Mouse (Mus musculus): ENCODE results near the gene Prkch. TPM values are rescaled to one million over a fixed set of nuclear protein-coding genes. Genes with fewer than 3 reads are reported as not detected.

Prkch gene
- polyA plus RNA-seq, 1 experiment = 1.6 TPM

DNA sequence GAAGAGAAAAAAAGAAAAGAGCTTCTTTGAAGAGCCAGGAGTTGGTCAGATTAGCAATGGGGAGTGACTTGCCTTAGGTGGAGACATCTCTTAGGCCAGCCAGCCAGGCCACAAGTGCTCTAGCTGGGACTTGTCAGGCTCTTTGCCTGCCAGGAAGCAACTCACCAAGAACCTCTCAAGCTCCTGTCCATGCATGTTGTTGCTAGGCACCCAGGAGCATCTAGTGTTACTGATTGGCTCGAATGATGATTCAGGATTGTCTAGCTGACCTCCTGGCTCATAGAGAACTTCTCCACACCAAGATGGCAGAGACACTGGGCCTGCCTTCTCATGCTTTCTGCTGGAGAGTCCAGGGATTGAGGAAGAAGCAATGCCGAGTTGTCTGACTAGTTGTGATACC lies 230.3 kb downstream of the Prkch start:
- Histone ChIP-seq H3K27me3 (ENCODE audit: control insufficient read depth, insufficient read depth, low read length) (no peaks in the 10 kb centered on the region), H3K4me3 (ENCODE audit: control insufficient read depth, low read depth, low read length) (no peak overlapping the region), H3K27ac (ENCODE audit: control insufficient read depth, insufficient read depth, low read depth, low read length) (no peak overlapping the region), H3K36me3 (ENCODE audit: control insufficient read depth, insufficient read depth, low read length) (no peaks in the 10 kb centered on the region), H3K4me1 (ENCODE audit: control insufficient read depth, insufficient read depth, low read length) (peaks cover 4% of the 10 kb centered on the region)
- TF ChIP-seq POLR2A (IDR thresholded peaks at IDR 0.05; ENCODE audit: control insufficient read depth, low read depth, low read length) (no peak), CTCF (IDR thresholded peaks at IDR 0.05; ENCODE audit: control insufficient read depth, insufficient read depth, insufficient replicate concordance, low read depth, low read length) (no peak)

DNA sequence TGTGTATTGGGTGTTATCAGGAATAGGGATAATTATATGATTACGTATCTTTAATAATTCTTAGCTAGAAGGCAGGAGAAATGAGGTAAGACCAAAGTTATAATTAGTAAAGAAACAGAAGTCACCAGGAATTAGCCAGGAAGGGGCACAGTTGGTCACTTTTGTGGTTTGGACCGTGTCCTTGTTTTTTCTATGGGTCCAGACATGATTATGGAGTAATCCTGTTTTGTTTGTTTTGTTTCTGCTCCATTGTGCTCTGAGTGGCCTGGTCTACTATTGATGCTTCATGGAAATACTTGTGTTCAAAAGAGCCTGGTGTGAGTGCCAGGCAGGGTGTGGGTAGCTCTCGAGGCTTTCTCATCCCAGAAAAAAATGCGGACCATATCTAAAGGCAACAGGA lies 230.9 kb downstream of the Prkch start:
- no peak overlapping the region for H3K27ac ChIP-seq (ENCODE audit: control insufficient read depth, insufficient read depth, low read depth, low read length)
- TF ChIP-seq CTCF (IDR thresholded peaks at IDR 0.05; ENCODE audit: control insufficient read depth, insufficient read depth, insufficient replicate concordance, low read depth, low read length) = no peak
- no peak for TF ChIP-seq POLR2A (IDR thresholded peaks at IDR 0.05; ENCODE audit: control insufficient read depth, low read depth, low read length)
- H3K36me3 ChIP-seq (ENCODE audit: control insufficient read depth, insufficient read depth, low read length) = no peaks in the 10 kb centered on the region
- H3K27me3 ChIP-seq (ENCODE audit: control insufficient read depth, insufficient read depth, low read length) = no peaks in the 10 kb centered on the region
- H3K4me1 ChIP-seq (ENCODE audit: control insufficient read depth, insufficient read depth, low read length) = peaks cover 2% of the 10 kb centered on the region
- no peak overlapping the region for H3K4me3 ChIP-seq (ENCODE audit: control insufficient read depth, low read depth, low read length)

DNA sequence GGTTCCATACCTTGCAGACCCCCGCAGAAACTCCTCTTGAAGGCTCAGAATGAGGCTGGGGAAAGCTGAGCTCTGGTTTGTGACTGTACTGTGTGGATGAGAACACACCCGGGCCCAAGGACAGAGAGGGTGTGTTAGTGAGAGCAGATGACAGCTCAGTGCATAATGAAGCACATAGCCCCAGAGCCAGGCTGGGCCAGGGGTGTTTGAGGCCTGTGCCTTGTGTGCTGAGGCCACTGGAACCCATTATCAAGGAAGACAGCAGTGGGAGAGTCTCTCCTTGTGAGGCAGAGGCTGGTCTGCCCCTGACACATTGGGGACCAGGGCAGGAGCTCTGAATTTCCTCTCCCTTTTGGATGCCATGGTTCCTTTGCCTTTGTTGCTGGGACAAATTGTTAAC lies 231.3 kb downstream of the Prkch start:
- H3K27me3 ChIP-seq (ENCODE audit: control insufficient read depth, insufficient read depth, low read length) = no peaks in the 10 kb centered on the region
- peaks cover 2% of the 10 kb centered on the region for H3K4me1 ChIP-seq (ENCODE audit: control insufficient read depth, insufficient read depth, low read length)
- no peak for TF ChIP-seq POLR2A (IDR thresholded peaks at IDR 0.05; ENCODE audit: control insufficient read depth, low read depth, low read length)
- TF ChIP-seq CTCF (IDR thresholded peaks at IDR 0.05; ENCODE audit: control insufficient read depth, insufficient read depth, insufficient replicate concordance, low read depth, low read length) = no peak
- H3K36me3 ChIP-seq (ENCODE audit: control insufficient read depth, insufficient read depth, low read length) = no peaks in the 10 kb centered on the region
- no peak overlapping the region for H3K4me3 ChIP-seq (ENCODE audit: control insufficient read depth, low read depth, low read length)
- no peak overlapping the region for H3K27ac ChIP-seq (ENCODE audit: control insufficient read depth, insufficient read depth, low read depth, low read length)

DNA sequence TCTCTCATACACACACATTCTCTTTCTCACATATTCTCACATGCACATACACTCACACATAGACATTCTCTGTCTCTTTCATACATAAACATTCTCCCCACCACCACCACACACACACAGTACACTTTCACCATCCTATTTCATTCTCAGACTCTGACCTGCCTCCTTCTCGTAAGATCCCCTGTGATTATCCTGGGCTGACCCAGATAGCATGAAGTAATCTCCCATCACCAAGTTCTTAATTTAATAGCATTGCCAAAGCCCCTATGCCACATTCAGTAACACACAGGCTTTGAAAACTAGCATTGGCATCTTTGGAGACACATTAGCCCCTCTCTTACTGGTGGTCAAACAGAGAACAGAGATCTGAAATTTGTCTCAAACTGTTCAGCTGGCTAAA lies 232.3 kb downstream of the Prkch start:
- no peak overlapping the region for H3K4me3 ChIP-seq (ENCODE audit: control insufficient read depth, low read depth, low read length)

DNA sequence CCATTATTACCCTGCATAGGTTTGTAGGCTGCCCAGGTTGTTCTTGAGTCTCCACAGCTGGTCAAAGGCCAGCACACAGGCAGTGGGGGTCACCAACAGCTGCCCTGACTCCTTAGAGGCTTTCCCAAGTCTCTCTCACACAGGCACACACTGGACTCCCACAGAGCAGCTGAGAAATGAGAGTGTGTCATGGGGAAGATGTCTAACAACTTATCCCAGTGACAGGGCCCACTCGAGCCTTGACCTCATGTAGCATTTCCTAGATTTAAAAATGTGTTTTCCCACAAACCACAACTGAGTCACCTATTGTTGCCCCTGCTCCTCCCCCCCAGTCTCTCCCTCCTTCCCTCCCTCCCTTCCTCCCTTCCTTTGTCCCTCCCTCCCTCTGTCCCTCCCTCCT lies 234.2 kb downstream of the Prkch start:
- TF ChIP-seq CTCF (IDR thresholded peaks at IDR 0.05; ENCODE audit: control insufficient read depth, insufficient read depth, insufficient replicate concordance, low read depth, low read length) = no peak
- TF ChIP-seq POLR2A (IDR thresholded peaks at IDR 0.05; ENCODE audit: control insufficient read depth, low read depth, low read length) = no peak
- Histone ChIP-seq H3K4me3 (ENCODE audit: control insufficient read depth, low read depth, low read length) (no peak overlapping the region), H3K4me1 (ENCODE audit: control insufficient read depth, insufficient read depth, low read length) (peaks cover 3% of the 10 kb centered on the region), H3K27ac (ENCODE audit: control insufficient read depth, insufficient read depth, low read depth, low read length) (no peak overlapping the region), H3K27me3 (ENCODE audit: control insufficient read depth, insufficient read depth, low read length) (no peaks in the 10 kb centered on the region), H3K36me3 (ENCODE audit: control insufficient read depth, insufficient read depth, low read length) (no peaks in the 10 kb centered on the region)

More for the DNA sequence above, 232.3 kb downstream of the Prkch start:
- Histone ChIP-seq H3K27ac (ENCODE audit: control insufficient read depth, insufficient read depth, low read depth, low read length) (no peak overlapping the region), H3K27me3 (ENCODE audit: control insufficient read depth, insufficient read depth, low read length) (no peaks in the 10 kb centered on the region), H3K4me1 (ENCODE audit: control insufficient read depth, insufficient read depth, low read length) (peaks cover 2% of the 10 kb centered on the region), H3K36me3 (ENCODE audit: control insufficient read depth, insufficient read depth, low read length) (no peaks in the 10 kb centered on the region)
- no peak for TF ChIP-seq POLR2A (IDR thresholded peaks at IDR 0.05; ENCODE audit: control insufficient read depth, low read depth, low read length)

DNA sequence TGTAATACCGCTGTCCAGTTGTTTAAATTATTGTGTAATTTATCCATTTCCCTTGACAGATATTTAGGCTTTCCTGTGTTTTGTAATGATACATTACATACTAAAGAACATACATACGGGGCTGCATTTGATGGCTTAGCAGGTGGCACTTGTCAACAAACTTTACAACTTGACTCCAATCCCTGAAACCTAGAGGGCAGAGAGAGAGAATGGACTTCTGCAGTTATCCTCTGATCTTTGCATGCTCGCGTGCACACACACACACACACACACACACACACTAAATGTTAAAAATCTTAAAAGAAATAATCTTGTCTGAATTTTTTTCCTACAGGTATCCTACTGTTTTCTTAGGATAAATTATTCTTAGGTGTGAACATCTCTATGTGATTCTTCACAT lies 236.6 kb downstream of the Prkch start:
- peaks cover 3% of the 10 kb centered on the region for H3K4me1 ChIP-seq (ENCODE audit: control insufficient read depth, insufficient read depth, low read length)
- H3K36me3 ChIP-seq (ENCODE audit: control insufficient read depth, insufficient read depth, low read length) = no peaks in the 10 kb centered on the region
- no peak overlapping the region for H3K27ac ChIP-seq (ENCODE audit: control insufficient read depth, insufficient read depth, low read depth, low read length)
- no peak overlapping the region for H3K4me3 ChIP-seq (ENCODE audit: control insufficient read depth, low read depth, low read length)
- no peaks in the 10 kb centered on the region for H3K27me3 ChIP-seq (ENCODE audit: control insufficient read depth, insufficient read depth, low read length)
- TF ChIP-seq CTCF (IDR thresholded peaks at IDR 0.05; ENCODE audit: control insufficient read depth, insufficient read depth, insufficient replicate concordance, low read depth, low read length) (no peak), POLR2A (IDR thresholded peaks at IDR 0.05; ENCODE audit: control insufficient read depth, low read depth, low read length) (no peak)

DNA sequence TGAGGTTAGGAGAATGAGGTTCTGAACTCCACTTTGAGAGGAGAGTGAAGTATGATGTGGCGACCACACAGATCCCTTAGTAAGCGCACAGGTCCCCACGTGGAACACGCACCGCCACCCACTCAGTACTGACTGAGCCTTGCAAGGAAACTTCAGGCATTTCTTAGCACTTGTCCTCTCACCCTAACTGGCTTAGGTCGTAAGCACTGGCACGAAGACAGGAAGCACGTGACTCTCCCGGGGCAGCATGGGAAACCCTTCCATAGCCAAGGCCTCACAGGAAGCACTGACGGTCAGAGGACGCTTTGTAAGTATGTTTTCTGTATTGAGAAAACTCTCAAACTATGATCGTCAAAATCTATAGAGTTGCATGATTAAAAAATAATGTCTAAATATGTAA lies 237.7 kb downstream of the Prkch start:
- TF ChIP-seq CTCF (IDR thresholded peaks at IDR 0.05; ENCODE audit: control insufficient read depth, insufficient read depth, insufficient replicate concordance, low read depth, low read length) (no peak), POLR2A (IDR thresholded peaks at IDR 0.05; ENCODE audit: control insufficient read depth, low read depth, low read length) (peak; percentile 69; the same call in 1 of the 2 replicates)
- peaks cover 3% of the 10 kb centered on the region for H3K4me1 ChIP-seq (ENCODE audit: control insufficient read depth, insufficient read depth, low read length)

DNA sequence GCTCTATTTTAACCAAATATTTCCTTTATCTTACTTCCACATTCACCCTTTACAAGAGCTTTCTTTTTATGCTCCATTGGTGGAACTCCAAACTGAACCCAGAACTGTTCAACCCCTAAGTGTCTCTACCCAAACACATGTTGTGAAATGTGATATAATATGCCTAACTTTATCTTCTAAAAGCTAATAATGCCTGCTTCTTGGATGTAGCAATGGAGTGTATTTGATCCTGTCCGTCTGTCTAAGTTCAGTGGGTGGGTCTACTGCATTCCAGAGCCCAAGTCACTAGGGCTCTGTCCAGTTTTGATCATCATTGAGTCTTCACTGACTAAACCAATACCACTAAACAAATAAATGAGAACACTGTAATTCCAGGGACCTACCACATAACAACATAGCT lies 240.2 kb downstream of the Prkch start:
- Histone ChIP-seq H3K27ac (ENCODE audit: control insufficient read depth, insufficient read depth, low read depth, low read length) (no peak overlapping the region), H3K4me1 (ENCODE audit: control insufficient read depth, insufficient read depth, low read length) (peaks cover 3% of the 10 kb centered on the region), H3K4me3 (ENCODE audit: control insufficient read depth, low read depth, low read length) (no peak overlapping the region), H3K27me3 (ENCODE audit: control insufficient read depth, insufficient read depth, low read length) (no peaks in the 10 kb centered on the region), H3K36me3 (ENCODE audit: control insufficient read depth, insufficient read depth, low read length) (no peaks in the 10 kb centered on the region)
- no peak for TF ChIP-seq CTCF (IDR thresholded peaks at IDR 0.05; ENCODE audit: control insufficient read depth, insufficient read depth, insufficient replicate concordance, low read depth, low read length)
- no peak for TF ChIP-seq POLR2A (IDR thresholded peaks at IDR 0.05; ENCODE audit: control insufficient read depth, low read depth, low read length)

More for the DNA sequence above, 237.7 kb downstream of the Prkch start:
- Histone ChIP-seq H3K27me3 (ENCODE audit: control insufficient read depth, insufficient read depth, low read length) (no peaks in the 10 kb centered on the region), H3K27ac (ENCODE audit: control insufficient read depth, insufficient read depth, low read depth, low read length) (peak overlapping the region; percentile 81; the same call in 1 of the 2 replicates), H3K36me3 (ENCODE audit: control insufficient read depth, insufficient read depth, low read length) (no peaks in the 10 kb centered on the region), H3K4me3 (ENCODE audit: control insufficient read depth, low read depth, low read length) (peak overlapping the region; percentile 67)

Other genes starting within 250 kb of the Prkch start
- 0.17 and 1.2 TPM in 2 replicates for gene Tmem30b, start 38.4 kb upstream of the Prkch start, polyA plus RNA-seq (2012; rRNA removed)